In genomic region chr5:38260107-38260682, GRCm38 (mm10) we compare ENCODE assay signal across 8 mouse cellular contexts. TPM values are rescaled to one million over a fixed set of nuclear protein-coding genes. Genes with fewer than 3 reads are reported as not detected.
A peak's percentile ranks its signal among the peaks of the same experiment; 100 is the strongest.
DNase-seq lines count a peak whose midpoint lies in the region; ATAC-seq lines count a peak whose summit lies in the region.

Gene Tmem128, plus strand, starts transcription at chr5:38260185.

- H3K4me3 ChIP-seq in brown adipose tissue, adult 24 weeks (ENCODE audit: insufficient read depth, low read depth, low read length): peak within 1 kb of the TSS; percentile 86
- H3K4me3 ChIP-seq in heart, embryonic 14.5 days (ENCODE audit: control insufficient read depth in 1 of 2, insufficient read depth in 1 of 2, low read depth in 1 of 2, low read length in 2 of 2): peak within 1 kb of the TSS; percentile 62 to 82
- peak within 1 kb of the TSS; percentile 76 for H3K4me3 ChIP-seq in liver, embryonic 13.5 days (replicated peaks)
- peak within 1 kb of the TSS; percentile 80 for H3K4me3 ChIP-seq in stomach, embryonic 16.5 days (replicated peaks; ENCODE audit: low read length)

- peak within 1 kb of the TSS; percentile 95 for H3K27ac ChIP-seq in brown adipose tissue, adult 24 weeks (replicated peaks; ENCODE audit: low read depth, low read length)
- peak within 1 kb of the TSS; percentile 58 to 91 for H3K27ac ChIP-seq in heart, embryonic 14.5 days (replicated peaks in 1 of 2; ENCODE audit: control insufficient read depth in 1 of 2, insufficient read depth in 1 of 2, low read depth in 2 of 2, low read length in 2 of 2)
- H3K27ac ChIP-seq in liver, embryonic 13.5 days: peak within 1 kb of the TSS; percentile 77
- H3K27ac ChIP-seq in stomach, embryonic 16.5 days (ENCODE audit: low read length): peak within 1 kb of the TSS; percentile 80

- peak; percentile 37 to 60 for DNase-seq in CD8-positive naive resting alpha-beta T cell, adult 2 months (ENCODE audit: low read depth in 2 of 2, low spot score in 2 of 2)
- peak; percentile 20 for DNase-seq in fibroblast of lung, adult 2 months (ENCODE audit: low read depth)
- peak; percentile 77 for DNase-seq in kidney, postnatal 14 days
- peak; percentile 43 for DNase-seq in liver, embryonic 13.5 days
- DNase-seq in natural killer cell, adult 2 months (ENCODE audit: low spot score in 2 of 2): peak; percentile 57 to 67

- no peaks in the 10 kb centered on the region for H3K27me3 ChIP-seq in heart, embryonic 14.5 days (ENCODE audit: control insufficient read depth, insufficient read depth, low read length)
- no peaks in the 10 kb centered on the region for H3K27me3 ChIP-seq in liver, embryonic 13.5 days
- H3K27me3 ChIP-seq in stomach, embryonic 16.5 days (ENCODE audit: control insufficient read depth, insufficient read depth, low read length): no peaks in the 10 kb centered on the region

- peak; percentile 49 for ATAC-seq in heart, embryonic 14.5 days (ENCODE audit: insufficient number of reproducible peaks, insufficient read depth, low FRiP score, low read depth)
- ATAC-seq in liver, embryonic 13.5 days (ENCODE audit: low read depth): peak; percentile 72
- ATAC-seq in stomach, embryonic 16.5 days (ENCODE audit: insufficient read depth, low FRiP score): peak; percentile 51; the same call in 1 of the 2 replicates

- peaks cover 35% of the 10 kb centered on the region for H3K36me3 ChIP-seq in heart, embryonic 14.5 days (ENCODE audit: control insufficient read depth, insufficient read depth, low read length)
- H3K36me3 ChIP-seq in liver, embryonic 13.5 days: peaks cover 34% of the 10 kb centered on the region
- peaks cover 11% of the 10 kb centered on the region for H3K36me3 ChIP-seq in stomach, embryonic 16.5 days (ENCODE audit: control insufficient read depth, insufficient read depth, low read length)

- WGBS in heart, embryonic 14.5 days: under 1% methylated on average over 40 of the region's 40 CpGs
- under 1% methylated on average over 40 of the region's 40 CpGs for WGBS in liver, embryonic 13.5 days (ENCODE audit: insufficient replicate concordance)
- WGBS in stomach, embryonic 16.5 days: under 1% methylated on average over 40 of the region's 40 CpGs

- peak within 1 kb of the TSS; percentile 84 for H3K9ac ChIP-seq in heart, embryonic 14.5 days (ENCODE audit: low read length)
- H3K9ac ChIP-seq in liver, embryonic 13.5 days: peak within 1 kb of the TSS; percentile 82
- peak within 1 kb of the TSS; percentile 87 for H3K9ac ChIP-seq in stomach, embryonic 16.5 days (ENCODE audit: low read length)

- H3K9me3 ChIP-seq in heart, embryonic 14.5 days (ENCODE audit: control insufficient read depth, low read length): no peaks in the 10 kb centered on the region
- H3K9me3 ChIP-seq in liver, embryonic 13.5 days (replicated peaks): no peaks in the 10 kb centered on the region
- no peaks in the 10 kb centered on the region for H3K9me3 ChIP-seq in stomach, embryonic 16.5 days (replicated peaks; ENCODE audit: control insufficient read depth, low read length)

- H3K4me1 ChIP-seq in brown adipose tissue, adult 24 weeks (ENCODE audit: control insufficient read depth, insufficient read depth, insufficient read length, low read length): no peaks in the 10 kb centered on the region
- H3K4me1 ChIP-seq in heart, embryonic 14.5 days (ENCODE audit: control insufficient read depth in 2 of 2, insufficient read depth in 2 of 2, low read length in 2 of 2): peaks cover 0 to 6% of the 10 kb centered on the region in 2 experiments; a peak in 1 of 4 replicates
- H3K4me1 ChIP-seq in liver, embryonic 13.5 days (replicated peaks): peaks cover 12% of the 10 kb centered on the region
- H3K4me1 ChIP-seq in stomach, embryonic 16.5 days (ENCODE audit: control insufficient read depth, insufficient read depth, low read length): peaks cover 5% of the 10 kb centered on the region

- peak within 1 kb of the TSS; percentile 79 for H3K4me2 ChIP-seq in heart, embryonic 14.5 days (ENCODE audit: low read length)
- peak within 1 kb of the TSS; percentile 85 for H3K4me2 ChIP-seq in liver, embryonic 13.5 days
- H3K4me2 ChIP-seq in stomach, embryonic 16.5 days (ENCODE audit: low read depth, low read length): peak within 1 kb of the TSS; percentile 89

RNA-seq across cellular contexts. Expression of gene Tmem128, which starts in this region (rescaled TPM):
- polyA plus RNA-seq in brown adipose tissue, adult 24 weeks (2012; ENCODE audit: insufficient read depth, insufficient read length, missing spikeins): 53.7 and 66.6 TPM in 2 replicates
- 44.9 and 52.9 TPM in 2 replicates for polyA plus RNA-seq in heart, embryonic 14.5 days (2014; fragmentation: Nextera tagmentation; extraction: Ambion mirVana)
- 51.3 and 54.2 TPM in 2 replicates for polyA plus RNA-seq in liver, embryonic 13.5 days (2015; fragmentation: Nextera tagmentation; extraction: Ambion mirVana)
- polyA plus RNA-seq in stomach, embryonic 16.5 days (2015; fragmentation: Nextera tagmentation; extraction: Ambion mirVana): 66.2 and 69.0 TPM in 2 replicates

Comparison
In these comparisons a context has a peak if more than half of its experiments do, and no peak if none do; other contexts are left out.
1. Peak in every context shown above with its lines: DNase-seq, ATAC-seq, H3K4me3 ChIP-seq and H3K27ac ChIP-seq.
2. DNase-seq: peak in every context shown above with its lines; median percentile 77 in kidney, postnatal 14 days; 62 in natural killer cell, adult 2 months; 48 in CD8-positive naive resting alpha-beta T cell, adult 2 months; 43 in liver, embryonic 13.5 days; 20 in fibroblast of lung, adult 2 months.